Mouse (Mus musculus): ENCODE data around the gene Gm5737. TPM values are rescaled to one million over a fixed set of nuclear protein-coding genes. Genes with fewer than 3 reads are reported as not detected.
A peak's percentile ranks its signal among the peaks of the same experiment; 100 is the strongest.

Gene Gm5737
- polyA plus RNA-seq, 1 experiment from 2014 or later: not detected

GRCm38 (mm10) chr7:120830431-120831381 lies 18.5 kb downstream of the Gm5737 start:
- peak overlapping the region; percentile 73 for H3K4me3 ChIP-seq
- H3K36me3 ChIP-seq: no peaks in the 10 kb centered on the region
- peak; percentile 66 for DNase-seq (ENCODE audit: low spot score)
- 1% methylated on average over 46 of the region's 46 CpGs for WGBS
- H3K27ac ChIP-seq (replicated peaks): peak overlapping the region; percentile 67
- peaks cover 20% of the 10 kb centered on the region for H3K4me1 ChIP-seq
- H3K27me3 ChIP-seq (ENCODE audit: low read depth, poor library complexity, severe bottlenecking): peaks cover 57% of the 10 kb centered on the region
- H3K9me3 ChIP-seq (replicated peaks): no peaks in the 10 kb centered on the region

GRCm38 (mm10) chr7:120834426-120834825 lies 22.3 kb downstream of the Gm5737 start:
- Histone ChIP-seq H3K27ac (replicated peaks) (no peak overlapping the region), H3K9me3 (replicated peaks) (no peaks in the 10 kb centered on the region), H3K36me3 (no peaks in the 10 kb centered on the region), H3K4me3 (peak overlapping the region; percentile 61), H3K27me3 (ENCODE audit: low read depth, poor library complexity, severe bottlenecking) (peaks cover 48% of the 10 kb centered on the region), H3K4me1 (peaks cover 24% of the 10 kb centered on the region)
- WGBS: 55% methylated on average over 6 of the region's 6 CpGs
- no peak for DNase-seq (ENCODE audit: low spot score)

- DNase-seq (ENCODE audit: low spot score): peak; percentile 72
- H3K4me3 ChIP-seq: peak overlapping the region; percentile 61
- H3K9me3 ChIP-seq (replicated peaks): no peaks in the 10 kb centered on the region
- 0 out of 2 replicates have a peak overlapping the region, but pooled peaks have one; percentile 46 for H3K27ac ChIP-seq (replicated peaks)
- H3K4me1 ChIP-seq: peaks cover 24% of the 10 kb centered on the region
- 23% methylated on average over 14 of the region's 14 CpGs for WGBS
- peaks cover 43% of the 10 kb centered on the region for H3K27me3 ChIP-seq (ENCODE audit: low read depth, poor library complexity, severe bottlenecking)
- H3K36me3 ChIP-seq: no peaks in the 10 kb centered on the region
These were observed 22.8 kb downstream of the Gm5737 start for GRCm38 (mm10) chr7:120834863-120835372.

GRCm38 (mm10) chr7:120835449-120836359 lies 23.5 kb downstream of the Gm5737 start:
- H3K4me1 ChIP-seq: peaks cover 19% of the 10 kb centered on the region
- peak overlapping the region; percentile 61 for H3K4me3 ChIP-seq
- no peaks in the 10 kb centered on the region for H3K9me3 ChIP-seq (replicated peaks)
- H3K27ac ChIP-seq (replicated peaks): peak overlapping the region; percentile 76
- WGBS: 2% methylated on average over 41 of the region's 41 CpGs
- peaks cover 35% of the 10 kb centered on the region for H3K27me3 ChIP-seq (ENCODE audit: low read depth, poor library complexity, severe bottlenecking)
- H3K36me3 ChIP-seq: no peaks in the 10 kb centered on the region
- DNase-seq (ENCODE audit: low spot score): peak; percentile 90

- Histone ChIP-seq H3K27ac (replicated peaks) (peak overlapping the region; percentile 76), H3K4me3 (peak overlapping the region; percentile 61), H3K36me3 (no peaks in the 10 kb centered on the region), H3K9me3 (replicated peaks) (no peaks in the 10 kb centered on the region), H3K4me1 (peaks cover 13% of the 10 kb centered on the region), H3K27me3 (ENCODE audit: low read depth, poor library complexity, severe bottlenecking) (peaks cover 28% of the 10 kb centered on the region)
- WGBS: 5% methylated on average over 12 of the region's 12 CpGs
- DNase-seq (ENCODE audit: low spot score): peak; percentile 61
These were observed 24.2 kb downstream of the Gm5737 start for GRCm38 (mm10) chr7:120836361-120836760.

- H3K27ac ChIP-seq (replicated peaks): no peak overlapping the region
- peaks cover 6% of the 10 kb centered on the region for H3K27me3 ChIP-seq (ENCODE audit: low read depth, poor library complexity, severe bottlenecking)
- H3K4me3 ChIP-seq: no peak overlapping the region
- no peaks in the 10 kb centered on the region for H3K36me3 ChIP-seq
- WGBS: 89% methylated on average over 5 of the region's 5 CpGs
- no peaks in the 10 kb centered on the region for H3K9me3 ChIP-seq (replicated peaks)
- peaks cover 20% of the 10 kb centered on the region for H3K4me1 ChIP-seq
- no peak for DNase-seq (ENCODE audit: low spot score)
These were observed 26.4 kb downstream of the Gm5737 start for GRCm38 (mm10) chr7:120838436-120839160.

GRCm38 (mm10) chr7:120839786-120840185 lies 27.6 kb downstream of the Gm5737 start:
- WGBS: 85% methylated on average over 2 of the region's 2 CpGs
- H3K4me3 ChIP-seq: no peak overlapping the region
- H3K27me3 ChIP-seq (ENCODE audit: low read depth, poor library complexity, severe bottlenecking): peaks cover 9% of the 10 kb centered on the region
- no peaks in the 10 kb centered on the region for H3K9me3 ChIP-seq (replicated peaks)
- no peak for DNase-seq (ENCODE audit: low spot score)
- H3K4me1 ChIP-seq: peaks cover 26% of the 10 kb centered on the region
- H3K27ac ChIP-seq (replicated peaks): no peak overlapping the region
- H3K36me3 ChIP-seq: no peaks in the 10 kb centered on the region

GRCm38 (mm10) chr7:120842345-120843036 lies 30.3 kb downstream of the Gm5737 start, which contains the start of gene Eef2k:
Gene Eef2k, plus strand, starts transcription at chr7:120842831.
- WGBS: 4% methylated on average over 35 of the region's 35 CpGs
- peak within 1 kb of the TSS; percentile 87 for H3K27ac ChIP-seq (replicated peaks)
- H3K36me3 ChIP-seq: no peaks in the 10 kb centered on the region
- DNase-seq (ENCODE audit: low spot score): peak; percentile 89
- peaks cover 27% of the 10 kb centered on the region for H3K4me1 ChIP-seq
- no peaks in the 10 kb centered on the region for H3K9me3 ChIP-seq (replicated peaks)
- peak within 1 kb of the TSS; percentile 66 for H3K4me3 ChIP-seq
- peaks cover 33% of the 10 kb centered on the region for H3K27me3 ChIP-seq (ENCODE audit: low read depth, poor library complexity, severe bottlenecking)

GRCm38 (mm10) chr7:120843037-120843621 lies 31.0 kb downstream of the Gm5737 start:
- no peaks in the 10 kb centered on the region for H3K9me3 ChIP-seq (replicated peaks)
- H3K27me3 ChIP-seq (ENCODE audit: low read depth, poor library complexity, severe bottlenecking): peaks cover 33% of the 10 kb centered on the region
- H3K4me3 ChIP-seq: peak overlapping the region; percentile 66
- under 1% methylated on average over 40 of the region's 40 CpGs for WGBS
- peaks cover 27% of the 10 kb centered on the region for H3K4me1 ChIP-seq
- no peaks in the 10 kb centered on the region for H3K36me3 ChIP-seq
- peak; percentile 80 for DNase-seq (ENCODE audit: low spot score)
- H3K27ac ChIP-seq (replicated peaks): peak overlapping the region; percentile 87

GRCm38 (mm10) chr7:120843852-120844435 lies 31.8 kb downstream of the Gm5737 start:
- peak overlapping the region; percentile 87 for H3K27ac ChIP-seq (replicated peaks)
- no peaks in the 10 kb centered on the region for H3K36me3 ChIP-seq
- H3K4me1 ChIP-seq: peaks cover 27% of the 10 kb centered on the region
- H3K27me3 ChIP-seq (ENCODE audit: low read depth, poor library complexity, severe bottlenecking): peaks cover 33% of the 10 kb centered on the region
- DNase-seq (ENCODE audit: low spot score): no peak
- no peaks in the 10 kb centered on the region for H3K9me3 ChIP-seq (replicated peaks)
- peak overlapping the region; percentile 66 for H3K4me3 ChIP-seq
- under 1% methylated on average over 16 of the region's 16 CpGs for WGBS

- no peak for DNase-seq (ENCODE audit: low spot score)
- Histone ChIP-seq H3K4me3 (peak overlapping the region; percentile 66), H3K4me1 (peaks cover 27% of the 10 kb centered on the region), H3K36me3 (no peaks in the 10 kb centered on the region), H3K27ac (replicated peaks) (no peak overlapping the region), H3K27me3 (ENCODE audit: low read depth, poor library complexity, severe bottlenecking) (peaks cover 33% of the 10 kb centered on the region), H3K9me3 (replicated peaks) (no peaks in the 10 kb centered on the region)
- WGBS: 1% methylated on average over 9 of the region's 9 CpGs
These were observed 32.5 kb downstream of the Gm5737 start for GRCm38 (mm10) chr7:120844689-120845088.

Data from midbrain, embryonic 10.5 days (tissue).